Mouse (Mus musculus): ENCODE results near the gene Syncrip. TPM values are rescaled to one million over a fixed set of nuclear protein-coding genes. Genes with fewer than 3 reads are reported as not detected.

The Syncrip gene
- 119 TPM for polyA plus RNA-seq (2017; shearing (Covaris generic))

DNA sequence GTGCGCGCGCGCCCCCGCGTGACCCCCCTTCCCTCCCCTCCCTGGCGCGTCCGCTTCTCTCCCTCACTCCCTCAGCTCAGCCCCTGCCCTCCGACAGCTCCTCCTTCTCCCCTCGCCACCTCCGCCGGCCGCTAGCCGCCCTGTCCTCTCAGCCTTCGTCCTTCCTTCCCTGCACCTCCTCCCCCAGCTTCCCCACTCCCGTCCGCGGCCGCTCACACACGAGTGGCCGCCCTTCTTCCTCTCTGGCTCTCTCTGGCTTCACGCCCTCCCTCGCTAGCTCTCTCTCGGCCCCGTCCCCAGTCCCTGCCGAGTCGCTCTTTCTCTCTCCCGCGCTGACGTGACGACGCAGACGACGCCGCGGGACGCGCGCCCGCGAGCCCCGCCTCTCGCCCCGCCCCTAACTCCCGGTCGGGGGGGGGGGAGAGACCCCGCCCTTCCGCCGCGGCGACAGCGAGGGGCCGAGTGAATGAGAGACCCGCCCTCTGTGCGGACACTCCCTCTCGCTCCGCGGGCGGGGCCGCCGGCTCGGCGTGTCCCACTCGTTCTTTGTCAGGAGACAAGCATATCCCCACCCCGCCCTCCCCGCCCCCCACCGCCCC, at the start of gene Syncrip:
Gene Syncrip, minus strand, starts transcription at position 345 of the 599 bp plus-strand sequence.

DNA sequence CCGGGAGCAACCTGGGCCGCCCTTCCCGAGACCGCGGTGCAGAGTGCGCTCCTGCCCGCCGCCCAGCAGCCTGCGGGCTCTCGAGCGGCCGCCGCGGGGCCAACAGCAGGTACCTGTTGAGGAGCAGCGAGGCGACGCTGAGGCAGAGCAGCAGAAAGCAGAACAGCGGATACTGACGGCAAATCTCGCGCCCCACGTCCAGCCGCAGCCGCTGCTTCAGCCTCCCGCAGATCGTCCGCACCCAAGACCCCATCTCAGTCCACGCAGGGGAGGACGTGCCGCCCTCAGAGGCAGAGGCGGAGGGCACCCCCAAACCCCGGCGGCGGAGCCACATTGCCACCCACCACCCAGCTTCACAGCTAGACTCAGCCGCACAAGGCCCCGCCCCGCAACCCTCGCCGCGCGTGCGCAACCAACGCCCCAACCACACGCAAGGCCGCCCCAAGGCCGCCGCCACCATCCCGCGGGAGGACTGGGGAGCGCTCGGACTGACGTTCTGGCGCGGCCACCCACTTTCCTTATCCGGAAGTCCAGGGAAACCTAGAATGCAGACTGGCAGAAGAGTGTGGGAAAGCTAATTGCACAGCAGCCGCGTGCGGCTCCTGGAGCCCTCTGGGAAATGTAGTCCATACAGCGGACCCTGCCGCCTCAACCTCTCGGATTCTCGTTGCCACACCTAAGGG, 43.7 kb downstream of the Syncrip start, which contains the start of gene Snx14:
Gene Snx14, minus strand, starts transcription at position 404 of the 683 bp plus-strand sequence.

Other genes starting within 250 kb of the Syncrip start
- 246 TPM for gene Nt5e, start 155.4 kb downstream of the Syncrip start, polyA plus RNA-seq (2017; shearing (Covaris generic))
- 80.7 TPM for gene Snx14, start 43.6 kb downstream of the Syncrip start, polyA plus RNA-seq (2017; shearing (Covaris generic))
- gene Gm20537, start 26.0 kb downstream of the Syncrip start, polyA plus RNA-seq (2017; shearing (Covaris generic)): 1.5 TPM
- gene Zfp949, start 65.4 kb upstream of the Syncrip start, polyA plus RNA-seq (2017; shearing (Covaris generic)): 21.8 TPM
- not detected for gene Trim43a, start 98.3 kb upstream of the Syncrip start, polyA plus RNA-seq (2017; shearing (Covaris generic))
- gene Mthfsl, start 237.7 kb upstream of the Syncrip start, polyA plus RNA-seq (2017; shearing (Covaris generic)): 100 TPM
- 74.2 TPM for gene Bcl2a1d, start 249.3 kb upstream of the Syncrip start, polyA plus RNA-seq (2017; shearing (Covaris generic))

All from activated CD4-positive, CD25-positive, alpha-beta regulatory T cell, adult 9 weeks (primary cell).